Mouse (Mus musculus): ENCODE measurements around the gene Spata45.
"Not testable (repeated sequence)": the region's sequence is repeated elsewhere in the genome, so short reads cannot be mapped to it uniquely, and the experiment has no call there.

Gene Spata45

GRCm38 (mm10) chr1:191036554-191037334 is at the start of gene Spata45:
Spata45 (plus strand) TSS chr1:191036639.
- no peak for DNase-seq (ENCODE audit: low spot score)

GRCm38 (mm10) chr1:190989437-190990082 is 46.9 kb upstream of the Spata45 start:
- no peak for DNase-seq (ENCODE audit: low spot score)

- DNase-seq (ENCODE audit: low spot score): peak; percentile 64
These were observed 40.9 kb upstream of the Spata45 start for GRCm38 (mm10) chr1:190995548-190995947.

- no peak for DNase-seq (ENCODE audit: low spot score)
These were observed 40.0 kb upstream of the Spata45 start for GRCm38 (mm10) chr1:190996346-190996877.

- DNase-seq (ENCODE audit: low spot score): no peak
These were observed 38.4 kb upstream of the Spata45 start for GRCm38 (mm10) chr1:190998027-190998426.

GRCm38 (mm10) chr1:191000686-191001085 is 35.8 kb upstream of the Spata45 start:
- DNase-seq (ENCODE audit: low spot score): no peak

GRCm38 (mm10) chr1:191002201-191002600 is 34.2 kb upstream of the Spata45 start:
- no peak for DNase-seq (ENCODE audit: low spot score)

GRCm38 (mm10) chr1:191008707-191009106 is 27.7 kb upstream of the Spata45 start:
- no peak for DNase-seq (ENCODE audit: low spot score)

GRCm38 (mm10) chr1:191014271-191014670 is 22.2 kb upstream of the Spata45 start:
- no peak for DNase-seq (ENCODE audit: low spot score)

- no peak for DNase-seq (ENCODE audit: low spot score)
These were observed 16.6 kb upstream of the Spata45 start for GRCm38 (mm10) chr1:191019803-191020202.

- DNase-seq (ENCODE audit: low spot score): no peak
These were observed 16.1 kb upstream of the Spata45 start for GRCm38 (mm10) chr1:191020217-191020924.

GRCm38 (mm10) chr1:191021016-191021415 is 15.4 kb upstream of the Spata45 start:
- no peak for DNase-seq (ENCODE audit: low spot score)

- DNase-seq (ENCODE audit: low spot score): no peak
These were observed 13.3 kb upstream of the Spata45 start for GRCm38 (mm10) chr1:191023140-191023539.

GRCm38 (mm10) chr1:191023806-191024205 is 12.6 kb upstream of the Spata45 start:
- not testable (repeated sequence) for DNase-seq (ENCODE audit: low spot score)

- DNase-seq (ENCODE audit: low spot score): peak; percentile 6
These were observed 11.1 kb upstream of the Spata45 start for GRCm38 (mm10) chr1:191025016-191026012.

GRCm38 (mm10) chr1:191026021-191026713 is 10.3 kb upstream of the Spata45 start, which contains the start of gene Flvcr1:
Flvcr1 (minus strand) TSS chr1:191026158.
- peak; percentile 98 for DNase-seq (ENCODE audit: low spot score)

- no peak for DNase-seq (ENCODE audit: low spot score)
These were observed 6.3 kb upstream of the Spata45 start for GRCm38 (mm10) chr1:191030182-191030581.

- not testable (repeated sequence) for DNase-seq (ENCODE audit: low spot score)
These were observed 5.5 kb upstream of the Spata45 start for GRCm38 (mm10) chr1:191030922-191031425.

GRCm38 (mm10) chr1:191035649-191036048 is 790 bp upstream of the Spata45 start:
- no peak for DNase-seq (ENCODE audit: low spot score)

- no peak for DNase-seq (ENCODE audit: low spot score)
These were observed 1.6 kb downstream of the Spata45 start for GRCm38 (mm10) chr1:191037999-191038398.

Data from ovary, postnatal 36 days (tissue).